Mouse (Mus musculus): ENCODE results near the gene Rbfox2. TPM values are rescaled to one million over a fixed set of nuclear protein-coding genes. Genes with fewer than 3 reads are reported as not detected.

Rbfox2 gene
- polyA plus RNA-seq, 1 experiment from 2014 or later = 6.5 TPM

GRCm38 (mm10) chr15:77150424-77150841 lies 156.4 kb downstream of the Rbfox2 start:
- DNase-seq (ENCODE audit: low spot score) = no peak

- DNase-seq (ENCODE audit: low spot score) = no peak
Observed at GRCm38 (mm10) chr15:77150000-77150399, 156.8 kb downstream of the Rbfox2 start.

- peak; percentile 19 for DNase-seq (ENCODE audit: low spot score)
Observed at GRCm38 (mm10) chr15:77149551-77149950, 157.3 kb downstream of the Rbfox2 start.

- DNase-seq (ENCODE audit: low spot score) = no peak
Observed at GRCm38 (mm10) chr15:77146942-77147341, 159.9 kb downstream of the Rbfox2 start.

GRCm38 (mm10) chr15:77144960-77145359 lies 161.8 kb downstream of the Rbfox2 start:
- DNase-seq (ENCODE audit: low spot score) = no peak

GRCm38 (mm10) chr15:77142787-77143186 lies 164.0 kb downstream of the Rbfox2 start:
- DNase-seq (ENCODE audit: low spot score) = no peak

- no peak for DNase-seq (ENCODE audit: low spot score)
Observed at GRCm38 (mm10) chr15:77142352-77142751, 164.5 kb downstream of the Rbfox2 start.

- no peak for DNase-seq (ENCODE audit: low spot score)
Observed at GRCm38 (mm10) chr15:77141711-77142110, 165.1 kb downstream of the Rbfox2 start.

GRCm38 (mm10) chr15:77138282-77138681 lies 168.5 kb downstream of the Rbfox2 start:
- DNase-seq (ENCODE audit: low spot score) = no peak

- DNase-seq (ENCODE audit: low spot score) = no peak
Observed at GRCm38 (mm10) chr15:77134483-77134882, 172.3 kb downstream of the Rbfox2 start.

- DNase-seq (ENCODE audit: low spot score) = no peak
Observed at GRCm38 (mm10) chr15:77129154-77129553, 177.7 kb downstream of the Rbfox2 start.

- no peak for DNase-seq (ENCODE audit: low spot score)
Observed at GRCm38 (mm10) chr15:77127737-77128136, 179.1 kb downstream of the Rbfox2 start.

GRCm38 (mm10) chr15:77126674-77127073 lies 180.1 kb downstream of the Rbfox2 start:
- DNase-seq (ENCODE audit: low spot score) = no peak

- DNase-seq (ENCODE audit: low spot score) = no peak
Observed at GRCm38 (mm10) chr15:77124372-77125117, 182.3 kb downstream of the Rbfox2 start.

GRCm38 (mm10) chr15:77122824-77123223 lies 184.0 kb downstream of the Rbfox2 start:
- no peak for DNase-seq (ENCODE audit: low spot score)

GRCm38 (mm10) chr15:77122208-77122607 lies 184.6 kb downstream of the Rbfox2 start:
- no peak for DNase-seq (ENCODE audit: low spot score)

GRCm38 (mm10) chr15:77119666-77120065 lies 187.1 kb downstream of the Rbfox2 start:
- DNase-seq (ENCODE audit: low spot score) = no peak

GRCm38 (mm10) chr15:77117209-77117608 lies 189.6 kb downstream of the Rbfox2 start:
- DNase-seq (ENCODE audit: low spot score) = no peak

- no peak for DNase-seq (ENCODE audit: low spot score)
Observed at GRCm38 (mm10) chr15:77116139-77116722, 190.6 kb downstream of the Rbfox2 start.

GRCm38 (mm10) chr15:77115456-77115855 lies 191.3 kb downstream of the Rbfox2 start:
- no peak for DNase-seq (ENCODE audit: low spot score)

- no peak for DNase-seq (ENCODE audit: low spot score)
Observed at GRCm38 (mm10) chr15:77113591-77113990, 193.2 kb downstream of the Rbfox2 start.

- no peak for DNase-seq (ENCODE audit: low spot score)
Observed at GRCm38 (mm10) chr15:77112378-77112777, 194.4 kb downstream of the Rbfox2 start.

GRCm38 (mm10) chr15:77111924-77112323 lies 194.9 kb downstream of the Rbfox2 start:
- no peak for DNase-seq (ENCODE audit: low spot score)

Measured in thymus, postnatal 0 days (tissue).